Mouse (Mus musculus) hindbrain, embryonic 12.5 days (tissue): ENCODE measurements around the gene Smg6. TPM values are rescaled to one million over a fixed set of nuclear protein-coding genes. Genes with fewer than 3 reads are reported as not detected.

Source experiments
- ATAC-seq: fragments of 200-750 bp; cut with Nextera tagmentation; 2 replicates; pipeline ENCODE4 v1.8.0; 2017; ENCODE audit warnings: moderate TSS enrichment; ENCODE audit not compliant: low FRiP score
- H3K27ac ChIP-seq: fragments of 300-500 bp; sonication (generic); 2 replicates; pipeline ENCODE4 v1.5.1; 2016; ENCODE audit warnings: mild to moderate bottlenecking
- H3K27me3 ChIP-seq: fragments of 300-500 bp; sonication (generic); 2 replicates; pipeline ENCODE4 v1.6.1; 2016; ENCODE audit warnings: mild to moderate bottlenecking
- H3K36me3 ChIP-seq: fragments of 300-500 bp; sonication (generic); 2 replicates; pipeline ENCODE4 v1.6.1; 2016; ENCODE audit warnings: mild to moderate bottlenecking
- H3K4me1 ChIP-seq: fragments of 300-500 bp; sonication (generic); 2 replicates; pipeline ENCODE4 v1.6.1; 2016
- H3K4me2 ChIP-seq: fragments of 300-500 bp; sonication (generic); replicated peaks from 2 replicates; pipeline ENCODE4 v1.6.1; 2016; ENCODE audit warnings: mild to moderate bottlenecking
- H3K4me3 ChIP-seq: fragments of 300-500 bp; sonication (generic); 2 replicates; pipeline ENCODE4 v1.5.1; 2016; ENCODE audit warnings: mild to moderate bottlenecking
- H3K9ac ChIP-seq: fragments of 300-500 bp; sonication (generic); 2 replicates; pipeline ENCODE4 v1.6.1; 2016; ENCODE audit warnings: mild to moderate bottlenecking, moderate library complexity
- H3K9me3 ChIP-seq: fragments of 300-500 bp; sonication (generic); replicated peaks from 2 replicates; pipeline ENCODE4 v1.6.1; 2016; ENCODE audit warnings: mild to moderate bottlenecking
- WGBS: fragments of 180-500 bp; shearing (Covaris S2); methylation state at CpG from one replicate; pipeline ENCODE4 v1.1.7; 2016; 5-methylcytosine and 5-hydroxymethylcytosine counted together
- polyA plus RNA-seq: library from polyadenylated mRNA; unstranded; fragments of >200 nt; fragmentation: Nextera tagmentation; extraction: Ambion mirVana; gene quantifications from 2 replicates; pipeline ENCODE4 v1.2.1, GENCODE M21; 2016

The Smg6 gene
- polyA plus RNA-seq, 1 experiment from 2014 or later, result 23.6 TPM

GRCm38 (mm10) chr11:75198792-75199191 lies 273.2 kb downstream of the Smg6 start:
- Histone ChIP-seq H3K4me2 (no peak overlapping the region), H3K9ac (no peak overlapping the region), H3K4me1 (peaks cover 30% of the 10 kb centered on the region), H3K4me3 (no peak overlapping the region), H3K36me3 (no peaks in the 10 kb centered on the region), H3K27me3 (peaks cover 69% of the 10 kb centered on the region), H3K27ac (no peak overlapping the region), H3K9me3 (no peaks in the 10 kb centered on the region)
- ATAC-seq, result no peak
- WGBS, result 60% methylated on average over 4 of the region's 4 CpGs

GRCm38 (mm10) chr11:75199951-75200350 lies 274.3 kb downstream of the Smg6 start:
- no peak for ATAC-seq
- Histone ChIP-seq H3K4me2 (no peak overlapping the region), H3K4me3 (no peak overlapping the region), H3K9ac (no peak overlapping the region), H3K4me1 (peaks cover 22% of the 10 kb centered on the region), H3K27me3 (peaks cover 58% of the 10 kb centered on the region), H3K27ac (no peak overlapping the region), H3K9me3 (no peaks in the 10 kb centered on the region), H3K36me3 (no peaks in the 10 kb centered on the region)
- 77% methylated on average over 5 of the region's 5 CpGs for WGBS

GRCm38 (mm10) chr11:75200935-75201334 lies 275.3 kb downstream of the Smg6 start:
- H3K9ac ChIP-seq, result no peak overlapping the region
- H3K4me3 ChIP-seq, result no peak overlapping the region
- WGBS, result 92% methylated on average over 12 of the region's 12 CpGs
- no peaks in the 10 kb centered on the region for H3K36me3 ChIP-seq
- ATAC-seq, result no peak
- peaks cover 48% of the 10 kb centered on the region for H3K27me3 ChIP-seq
- H3K9me3 ChIP-seq, result no peaks in the 10 kb centered on the region
- no peak overlapping the region for H3K27ac ChIP-seq
- H3K4me1 ChIP-seq, result peaks cover 16% of the 10 kb centered on the region; the same call in 1 of the 2 replicates
- no peak overlapping the region for H3K4me2 ChIP-seq

- no peak overlapping the region for H3K4me2 ChIP-seq
- no peak overlapping the region for H3K27ac ChIP-seq
- H3K36me3 ChIP-seq, result no peaks in the 10 kb centered on the region
- WGBS, result 56% methylated on average over 8 of the region's 8 CpGs
- H3K9ac ChIP-seq, result no peak overlapping the region
- no peak for ATAC-seq
- no peak overlapping the region for H3K4me3 ChIP-seq
- H3K27me3 ChIP-seq, result peaks cover 40% of the 10 kb centered on the region
- H3K4me1 ChIP-seq, result peaks cover 13% of the 10 kb centered on the region; the same call in 1 of the 2 replicates
- H3K9me3 ChIP-seq, result no peaks in the 10 kb centered on the region
Observed at GRCm38 (mm10) chr11:75201721-75202120, 276.1 kb downstream of the Smg6 start.

- Histone ChIP-seq H3K9ac (no peak overlapping the region), H3K27ac (no peak overlapping the region), H3K4me3 (no peak overlapping the region), H3K4me1 (peaks cover 13% of the 10 kb centered on the region; the same call in 1 of the 2 replicates), H3K27me3 (peaks cover 19% of the 10 kb centered on the region), H3K36me3 (no peaks in the 10 kb centered on the region), H3K4me2 (no peak overlapping the region), H3K9me3 (no peaks in the 10 kb centered on the region)
- ATAC-seq, result no peak
- WGBS, result 87% methylated on average over 4 of the region's 4 CpGs
Observed at GRCm38 (mm10) chr11:75203926-75204325, 278.3 kb downstream of the Smg6 start.

GRCm38 (mm10) chr11:75204472-75204871 lies 278.8 kb downstream of the Smg6 start:
- 0 out of 2 replicates have a peak, but pooled peaks cover 14% of the 10 kb centered on the region for H3K27me3 ChIP-seq
- no peak overlapping the region for H3K4me2 ChIP-seq
- no peak overlapping the region for H3K9ac ChIP-seq
- no peak overlapping the region for H3K27ac ChIP-seq
- no peaks in the 10 kb centered on the region for H3K36me3 ChIP-seq
- H3K9me3 ChIP-seq, result no peaks in the 10 kb centered on the region
- H3K4me1 ChIP-seq, result peaks cover 13% of the 10 kb centered on the region; the same call in 1 of the 2 replicates
- 42% methylated on average over 9 of the region's 9 CpGs for WGBS
- no peak for ATAC-seq
- no peak overlapping the region for H3K4me3 ChIP-seq

- Histone ChIP-seq H3K4me3 (no peak overlapping the region), H3K9ac (no peak overlapping the region), H3K4me2 (no peak overlapping the region), H3K27me3 (0 out of 2 replicates have a peak, but pooled peaks cover 4% of the 10 kb centered on the region), H3K4me1 (peaks cover 10% of the 10 kb centered on the region; the same call in 1 of the 2 replicates), H3K36me3 (no peaks in the 10 kb centered on the region), H3K27ac (no peak overlapping the region), H3K9me3 (no peaks in the 10 kb centered on the region)
- ATAC-seq, result no peak
- WGBS, result 86% methylated on average over 4 of the region's 4 CpGs
Observed at GRCm38 (mm10) chr11:75206347-75206746, 280.7 kb downstream of the Smg6 start.

- no peak overlapping the region for H3K9ac ChIP-seq
- 80% methylated on average over 4 of the region's 4 CpGs for WGBS
- H3K27me3 ChIP-seq, result 0 out of 2 replicates have a peak, but pooled peaks cover 9% of the 10 kb centered on the region
- no peak overlapping the region for H3K4me2 ChIP-seq
- no peak overlapping the region for H3K4me3 ChIP-seq
- no peak for ATAC-seq
- H3K27ac ChIP-seq, result no peak overlapping the region
- H3K9me3 ChIP-seq, result no peaks in the 10 kb centered on the region
- no peaks in the 10 kb centered on the region for H3K36me3 ChIP-seq
- peaks cover 23% of the 10 kb centered on the region for H3K4me1 ChIP-seq
Observed at GRCm38 (mm10) chr11:75209363-75209762, 283.7 kb downstream of the Smg6 start.

GRCm38 (mm10) chr11:75210093-75210492 lies 284.5 kb downstream of the Smg6 start:
- ATAC-seq, result no peak
- Histone ChIP-seq H3K36me3 (no peaks in the 10 kb centered on the region), H3K27ac (no peak overlapping the region), H3K4me2 (no peak overlapping the region), H3K4me3 (no peak overlapping the region), H3K9me3 (no peaks in the 10 kb centered on the region), H3K27me3 (peaks cover 14% of the 10 kb centered on the region; the same call in 1 of the 2 replicates), H3K4me1 (peaks cover 25% of the 10 kb centered on the region), H3K9ac (no peak overlapping the region)
- 66% methylated on average over 4 of the region's 4 CpGs for WGBS

- H3K27me3 ChIP-seq, result peaks cover 18% of the 10 kb centered on the region
- H3K27ac ChIP-seq, result no peak overlapping the region
- H3K9ac ChIP-seq, result no peak overlapping the region
- WGBS, result 42% methylated on average over 6 of the region's 6 CpGs
- H3K4me1 ChIP-seq, result peaks cover 29% of the 10 kb centered on the region
- H3K9me3 ChIP-seq, result no peaks in the 10 kb centered on the region
- ATAC-seq, result no peak
- no peak overlapping the region for H3K4me3 ChIP-seq
- no peaks in the 10 kb centered on the region for H3K36me3 ChIP-seq
- no peak overlapping the region for H3K4me2 ChIP-seq
Observed at GRCm38 (mm10) chr11:75210755-75211154, 285.1 kb downstream of the Smg6 start.

GRCm38 (mm10) chr11:75212031-75212667 lies 286.5 kb downstream of the Smg6 start:
- Histone ChIP-seq H3K27ac (no peak overlapping the region; the same call in 1 of the 2 replicates), H3K4me2 (no peak overlapping the region), H3K27me3 (peaks cover 19% of the 10 kb centered on the region), H3K4me3 (no peak overlapping the region), H3K9me3 (no peaks in the 10 kb centered on the region), H3K4me1 (peaks cover 31% of the 10 kb centered on the region), H3K36me3 (no peaks in the 10 kb centered on the region), H3K9ac (no peak overlapping the region)
- ATAC-seq, result no peak
- 43% methylated on average over 8 of the region's 8 CpGs for WGBS

- H3K27me3 ChIP-seq, result peaks cover 19% of the 10 kb centered on the region
- 49% methylated on average over 3 of the region's 3 CpGs for WGBS
- no peaks in the 10 kb centered on the region for H3K9me3 ChIP-seq
- peaks cover 31% of the 10 kb centered on the region for H3K4me1 ChIP-seq
- no peak for ATAC-seq
- H3K4me3 ChIP-seq, result no peak overlapping the region
- peak overlapping the region; percentile 61; the same call in 1 of the 2 replicates for H3K4me2 ChIP-seq
- H3K36me3 ChIP-seq, result no peaks in the 10 kb centered on the region
- H3K9ac ChIP-seq, result no peak overlapping the region
- peak overlapping the region; percentile 17; the same call in 1 of the 2 replicates for H3K27ac ChIP-seq
Observed at GRCm38 (mm10) chr11:75212876-75213275, 287.3 kb downstream of the Smg6 start.
